Mouse (Mus musculus) MEL (cell line): Measurements from ENCODE around the gene Fmnl1. TPM values are rescaled to one million over a fixed set of nuclear protein-coding genes. Genes with fewer than 3 reads are reported as not detected.

Experiments used
- DNase-seq: peaks from one replicate; pipeline ENCODE4 v3.0.0; 2011; ENCODE audit warnings: low read depth, low spot score
- H3K27ac ChIP-seq: 2 replicates; pipeline ENCODE4 v1.5.1; 2012; ENCODE audit warnings: low read depth, mild to moderate bottlenecking, control low read depth, low read length, moderate library complexity; ENCODE audit not compliant: control insufficient read depth
- H3K27me3 ChIP-seq, 2 experiments: fragments of 150-350 bp in 1 of 2; sonication (generic) in 1 of 2; 2 replicates each; pipeline ENCODE4 v1.6.1; 2012; ENCODE audit warnings: low read length in 2 of 2, mild to moderate bottlenecking in 2 of 2, improper control_type of control experiment in 1 of 2, moderate library complexity in 1 of 2; ENCODE audit not compliant: insufficient read depth in 2 of 2, control insufficient read depth in 1 of 2
- H3K36me3 ChIP-seq, 2 experiments: 2 replicates each; pipeline ENCODE4 v1.6.1; 2012 to 2014; ENCODE audit warnings: low read length in 2 of 2, improper control_type of control experiment in 1 of 2, inconsistent platforms in 1 of 2, mild to moderate bottlenecking in 1 of 2; ENCODE audit not compliant: insufficient read depth in 2 of 2, control insufficient read depth in 1 of 2
- H3K4me1 ChIP-seq, 2 experiments: fragments of 150-350 bp in 1 of 2; sonication (generic) in 1 of 2; 2 replicates each; pipeline ENCODE4 v1.6.1; 2012; ENCODE audit warnings: low read length in 2 of 2, improper control_type of control experiment in 1 of 2, mild to moderate bottlenecking in 1 of 2; ENCODE audit not compliant: insufficient read depth in 2 of 2, control insufficient read depth in 1 of 2
- H3K4me3 ChIP-seq, 2 experiments: fragments of 150-350 bp in 1 of 2; sonication (generic) in 1 of 2; 2 replicates each; pipeline ENCODE4 v1.5.1; 2012; ENCODE audit warnings: low read depth in 2 of 2, low read length in 2 of 2, mild to moderate bottlenecking in 2 of 2, moderate library complexity in 2 of 2, control low read depth in 1 of 2, improper control_type of control experiment in 1 of 2; ENCODE audit not compliant: control insufficient read depth in 1 of 2, insufficient read depth in 1 of 2
- H3K79me2 ChIP-seq: 2 replicates; pipeline ENCODE4 v1.6.1; 2012; ENCODE audit warnings: mild to moderate bottlenecking, low read length, moderate library complexity; ENCODE audit not compliant: control insufficient read depth, poor library complexity, insufficient read depth
- H3K9ac ChIP-seq: 2 replicates; pipeline ENCODE4 v1.6.1; 2012; ENCODE audit warnings: low read depth, mild to moderate bottlenecking, control low read depth, low read length, moderate library complexity; ENCODE audit not compliant: control insufficient read depth, poor library complexity, severe bottlenecking
- H3K9me3 ChIP-seq: fragments of 150-350 bp; sonication (generic); replicated peaks from 2 replicates; pipeline ENCODE4 v1.6.1; 2012; ENCODE audit warnings: mild to moderate bottlenecking, low read length, improper control_type of control experiment, moderate library complexity; ENCODE audit not compliant: insufficient read depth
- BHLHE40 ChIP-seq: IDR thresholded peaks from 2 replicates; pipeline ENCODE4 v1.6.1; 2012; ENCODE audit warnings: low read depth, mild to moderate bottlenecking, inconsistent platforms, low read length, improper control_type of control experiment, borderline replicate concordance
- CHD1 ChIP-seq: IDR thresholded peaks from 2 replicates; pipeline ENCODE4 v1.6.1; 2012; ENCODE audit warnings: low read depth, mild to moderate bottlenecking, inconsistent platforms, low read length, improper control_type of control experiment
- CHD2 ChIP-seq: IDR thresholded peaks from 2 replicates; pipeline ENCODE4 v1.6.1; 2011; ENCODE audit warnings: low read length, improper control_type of control experiment
- ELF1 ChIP-seq: IDR thresholded peaks from 2 replicates; pipeline ENCODE4 v1.6.1; 2014; ENCODE audit warnings: low read depth, mild to moderate bottlenecking, inconsistent platforms, low read length, improper control_type of control experiment, moderate library complexity
- ETS1 ChIP-seq: IDR thresholded peaks from 2 replicates; pipeline ENCODE4 v1.6.1; 2012; ENCODE audit warnings: low read depth, mild to moderate bottlenecking, inconsistent platforms, low read length, improper control_type of control experiment, moderate library complexity
- GATA1 ChIP-seq: IDR thresholded peaks from 2 replicates; pipeline ENCODE4 v1.6.1; 2011; ENCODE audit warnings: low read depth, low read length, improper control_type of control experiment
- HCFC1 ChIP-seq: IDR thresholded peaks from 2 replicates; pipeline ENCODE4 v1.6.1; 2012; ENCODE audit warnings: low read depth, mild to moderate bottlenecking, inconsistent platforms, low read length, improper control_type of control experiment, moderate library complexity
- KAT2A ChIP-seq: conservative IDR thresholded peaks from 2 replicates; pipeline ENCODE4 v1.6.1; 2012; ENCODE audit warnings: low read depth, low read length, improper control_type of control experiment, inconsistent platforms
- MAFK ChIP-seq: IDR thresholded peaks from 2 replicates; pipeline ENCODE4 v1.6.1; 2011; ENCODE audit warnings: low read depth, mild to moderate bottlenecking, low read length, improper control_type of control experiment, borderline replicate concordance
- MAX ChIP-seq: IDR thresholded peaks from 2 replicates; pipeline ENCODE4 v1.6.1; 2011; ENCODE audit warnings: low read length, improper control_type of control experiment
- MAZ ChIP-seq: IDR thresholded peaks from 2 replicates; pipeline ENCODE4 v1.6.1; 2012; ENCODE audit warnings: low read depth, mild to moderate bottlenecking, inconsistent platforms, low read length, improper control_type of control experiment
- MEF2A ChIP-seq: IDR thresholded peaks from 2 replicates; pipeline ENCODE4 v1.6.1; 2014; ENCODE audit warnings: low read depth, mild to moderate bottlenecking, inconsistent platforms, low read length, improper control_type of control experiment; ENCODE audit not compliant: poor library complexity, insufficient replicate concordance, severe bottlenecking; ENCODE audit errors: extremely low read depth
- MYB ChIP-seq: IDR thresholded peaks from 2 replicates; pipeline ENCODE4 v1.6.1; 2011; ENCODE audit warnings: mild to moderate bottlenecking, low read depth, low read length, improper control_type of control experiment
- MYC ChIP-seq: IDR thresholded peaks from 2 replicates; pipeline ENCODE4 v1.6.1; 2011; ENCODE audit warnings: low read depth, mild to moderate bottlenecking, low read length, improper control_type of control experiment, moderate library complexity
- NELFE ChIP-seq: IDR thresholded peaks from 2 replicates; pipeline ENCODE4 v1.6.1; 2011; ENCODE audit warnings: low read depth, low read length, improper control_type of control experiment
- POLR2A ChIP-seq, 2 experiments: IDR thresholded peaks; 2 replicates each; pipeline ENCODE4 v1.6.1; 2011 to 2012; ENCODE audit warnings: low read length in 2 of 2, mild to moderate bottlenecking in 2 of 2, control low read depth in 1 of 2, improper control_type of control experiment in 1 of 2, low read depth in 1 of 2, moderate library complexity in 1 of 2; ENCODE audit not compliant: control insufficient read depth in 1 of 2, insufficient read depth in 1 of 2, poor library complexity in 1 of 2
- POLR2AphosphoS2 ChIP-seq: IDR thresholded peaks from 2 replicates; pipeline ENCODE4 v1.6.1; 2011; ENCODE audit warnings: low read length, improper control_type of control experiment
- RAD21 ChIP-seq: IDR thresholded peaks from 2 replicates; pipeline ENCODE4 v1.6.1; 2011; ENCODE audit warnings: mild to moderate bottlenecking, low read depth, low read length, improper control_type of control experiment
- RCOR1 ChIP-seq: IDR thresholded peaks from 2 replicates; pipeline ENCODE4 v1.6.1; 2012; ENCODE audit warnings: low read depth, mild to moderate bottlenecking, inconsistent platforms, low read length, improper control_type of control experiment
- SMC3 ChIP-seq: IDR thresholded peaks from 2 replicates; pipeline ENCODE4 v1.6.1; 2011; ENCODE audit warnings: low read depth, low read length, improper control_type of control experiment
- TAL1 ChIP-seq: IDR thresholded peaks from 2 replicates; pipeline ENCODE4 v1.6.1; 2012; ENCODE audit warnings: mild to moderate bottlenecking, inconsistent platforms, low read length, moderate library complexity, mixed read lengths
- TBP ChIP-seq: IDR thresholded peaks from 2 replicates; pipeline ENCODE4 v1.8.0; 2011; ENCODE audit warnings: low read depth, low read length, improper control_type of control experiment
- USF2 ChIP-seq, 2 experiments: IDR thresholded peaks; 2 replicates each; pipeline ENCODE4 v1.6.1; 2011 to 2012; ENCODE audit warnings: improper control_type of control experiment in 2 of 2, low read length in 2 of 2, borderline replicate concordance in 1 of 2, inconsistent platforms in 1 of 2, low read depth in 1 of 2, mild to moderate bottlenecking in 1 of 2; ENCODE audit not compliant: insufficient read depth in 1 of 2
- ZC3H11A ChIP-seq: IDR thresholded peaks from 2 replicates; pipeline ENCODE4 v1.6.1; 2012; ENCODE audit warnings: low read depth, mild to moderate bottlenecking, inconsistent platforms, low read length, improper control_type of control experiment
- ZMIZ1 ChIP-seq: IDR thresholded peaks from 2 replicates; pipeline ENCODE4 v1.6.1; 2012; ENCODE audit warnings: low read depth, mild to moderate bottlenecking, inconsistent platforms, low read length, improper control_type of control experiment, moderate library complexity
- polyA plus RNA-seq, 2 experiments: library from polyadenylated mRNA; stranded (reverse) in 1 of 2; unstranded in 1 of 2; fragments of >175 nt in 1 of 2; fragments of >200 nt in 1 of 2; gene quantifications; 2 replicates each; pipeline versions ENCODE4 v1.2.1 to v1.2.4; 2012; ENCODE audit warnings: low replicate concordance in 2 of 2, low read depth in 1 of 2; ENCODE audit not compliant: insufficient read length in 2 of 2, insufficient read depth in 1 of 2, missing spikeins in 1 of 2
- total RNA-seq: library from RNA; depleted of rRNA; stranded (reverse); fragments of 300-350 nt; gene quantifications from 2 replicates; pipeline ENCODE4 v1.2.3, GENCODE M21; 2012

Fmnl1 gene
- total and polyA plus RNA-seq, 3 experiments: 1.7 to 17.2 TPM; not detected in 1

- TF ChIP-seq CHD2: no peak
- TF ChIP-seq TAL1: no peak
- TF ChIP-seq ZMIZ1: no peak
- no peak for TF ChIP-seq ZC3H11A
- peak; percentile 41 to 53; a peak in 2 of 4 replicates for TF ChIP-seq POLR2A (IDR thresholded peaks at IDR 0.05; ENCODE audit: control insufficient read depth in 1 of 2, insufficient read depth in 1 of 2, low read depth in 1 of 2, low read length in 2 of 2, poor library complexity in 1 of 2)
- TF ChIP-seq KAT2A: no peak
- peak; percentile 76 for TF ChIP-seq ELF1
- no peak for TF ChIP-seq MEF2A
- peak; percentile 38; the same call in 1 of the 2 replicates for TF ChIP-seq ETS1
- TF ChIP-seq TBP: peak; percentile 12; the same call in 1 of the 2 replicates
- no peak for TF ChIP-seq GATA1
Observed at GRCm38 (mm10) chr11:103174891-103175391, 4.0 kb downstream of the Fmnl1 start (continued).

- H3K27me3 ChIP-seq: peaks cover 0 to 5% of the 10 kb centered on the region in 2 experiments; a peak in 2 of 4 replicates
- no peak overlapping the region for H3K9ac ChIP-seq
- H3K36me3 ChIP-seq: peaks cover 0 to 16% of the 10 kb centered on the region in 2 experiments; a peak in 2 of 4 replicates
- no peaks in the 10 kb centered on the region for H3K9me3 ChIP-seq
- no peaks in the 10 kb centered on the region; the same call in 1 of the 2 replicates for H3K79me2 ChIP-seq
- peak overlapping the region; percentile 1; the same call in 1 of the 2 replicates for H3K27ac ChIP-seq
- peaks cover 7 to 31% of the 10 kb centered on the region in 2 experiments; a peak in 3 of 4 replicates for H3K4me1 ChIP-seq
- DNase-seq: no peak
- TF ChIP-seq MAX: no peak
- TF ChIP-seq MYC: no peak
- no peak for TF ChIP-seq MYB
- TF ChIP-seq ZMIZ1: no peak
- TF ChIP-seq ELF1: no peak
- no peak for TF ChIP-seq MEF2A
- TF ChIP-seq CHD1: no peak
- no peak for TF ChIP-seq TBP
- H3K4me3 ChIP-seq: no peak overlapping the region
Observed at GRCm38 (mm10) chr11:103175688-103176442, 5.0 kb downstream of the Fmnl1 start.

- no peak overlapping the region for H3K9ac ChIP-seq
- H3K79me2 ChIP-seq: no peaks in the 10 kb centered on the region
- TF ChIP-seq BHLHE40 (no peak), MAFK (no peak), TAL1 (no peak), HCFC1 (no peak), RAD21 (no peak), ELF1 (no peak), NELFE (no peak), RCOR1 (no peak), POLR2AphosphoS2 (no peak), MAZ (no peak), USF2 (IDR thresholded peaks at IDR 0.05; ENCODE audit: borderline replicate concordance in 1 of 2, insufficient read depth in 1 of 2, low read depth in 1 of 2, low read length in 2 of 2) (no peak), SMC3 (no peak)
- no peak overlapping the region for H3K27ac ChIP-seq
- no peak overlapping the region for H3K4me3 ChIP-seq
- H3K4me1 ChIP-seq: peaks cover 7 to 31% of the 10 kb centered on the region in 2 experiments; a peak in 3 of 4 replicates
- no peaks in the 10 kb centered on the region for H3K9me3 ChIP-seq
- DNase-seq: no peak
- peaks cover 0 to 16% of the 10 kb centered on the region in 2 experiments; a peak in 2 of 4 replicates for H3K36me3 ChIP-seq
- H3K27me3 ChIP-seq: no peaks in the 10 kb centered on the region; a peak in 1 of 4 replicates
Observed at GRCm38 (mm10) chr11:103176510-103176909, 5.6 kb downstream of the Fmnl1 start.
